Mouse (Mus musculus): ENCODE data around the gene Stab1.

Gene Stab1

DNA sequence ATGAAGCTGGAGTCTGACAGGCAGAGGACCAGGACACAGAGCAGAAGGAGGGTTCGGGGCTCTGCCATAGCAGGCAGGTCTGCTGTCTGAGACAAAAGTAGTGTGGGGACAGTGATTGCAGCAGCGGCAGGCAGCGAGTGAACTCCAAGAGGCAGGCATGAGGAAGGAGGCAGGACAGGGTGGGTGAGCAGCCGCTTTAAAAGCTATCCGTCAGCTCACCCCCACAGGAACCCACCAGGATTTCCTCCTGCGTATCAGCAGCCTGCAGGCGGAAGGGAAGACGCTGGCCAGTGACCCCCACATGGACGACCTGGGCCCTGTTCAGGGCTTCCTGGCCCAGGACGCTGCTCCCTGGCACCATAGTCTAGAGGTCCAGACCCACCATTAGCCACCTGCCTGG lies at the start of gene Stab1:
TSS of gene Stab1 (minus strand) at position 217 of the 400 bp plus-strand sequence.
- peak; percentile 57 to 67 for DNase-seq

DNA sequence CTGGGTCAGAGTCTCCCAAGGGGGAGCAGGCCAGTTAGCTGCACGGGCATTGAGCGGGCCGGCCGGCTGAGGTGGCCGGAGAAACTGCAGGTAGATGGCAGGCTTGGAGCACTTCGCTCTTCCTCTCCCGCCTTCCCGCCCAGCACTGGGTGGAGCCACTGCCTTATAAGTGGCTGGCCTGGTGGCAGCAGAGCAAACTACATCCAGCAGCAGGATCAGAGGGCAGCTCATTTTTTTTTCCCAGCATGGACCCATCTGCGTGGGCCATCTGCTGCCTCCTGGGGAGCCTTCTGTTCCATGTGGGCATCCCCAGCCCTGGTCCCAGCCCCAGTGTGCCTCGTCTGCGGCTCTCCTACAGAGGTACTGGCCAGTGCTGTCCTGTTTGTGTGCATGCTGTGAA lies 49.2 kb upstream of the Stab1 start, which contains the start of gene Sema3g:
TSS of gene Sema3g (plus strand) at position 195 of the 400 bp plus-strand sequence.
- DNase-seq: peak; percentile 83 to 91

- DNase-seq: no peak
Observed at GRCm38 (mm10) chr14:31216846-31217245, 48.4 kb upstream of the Stab1 start, which contains the start of gene Nisch. TSS of gene Nisch (minus strand) at chr14:31216946.

DNA sequence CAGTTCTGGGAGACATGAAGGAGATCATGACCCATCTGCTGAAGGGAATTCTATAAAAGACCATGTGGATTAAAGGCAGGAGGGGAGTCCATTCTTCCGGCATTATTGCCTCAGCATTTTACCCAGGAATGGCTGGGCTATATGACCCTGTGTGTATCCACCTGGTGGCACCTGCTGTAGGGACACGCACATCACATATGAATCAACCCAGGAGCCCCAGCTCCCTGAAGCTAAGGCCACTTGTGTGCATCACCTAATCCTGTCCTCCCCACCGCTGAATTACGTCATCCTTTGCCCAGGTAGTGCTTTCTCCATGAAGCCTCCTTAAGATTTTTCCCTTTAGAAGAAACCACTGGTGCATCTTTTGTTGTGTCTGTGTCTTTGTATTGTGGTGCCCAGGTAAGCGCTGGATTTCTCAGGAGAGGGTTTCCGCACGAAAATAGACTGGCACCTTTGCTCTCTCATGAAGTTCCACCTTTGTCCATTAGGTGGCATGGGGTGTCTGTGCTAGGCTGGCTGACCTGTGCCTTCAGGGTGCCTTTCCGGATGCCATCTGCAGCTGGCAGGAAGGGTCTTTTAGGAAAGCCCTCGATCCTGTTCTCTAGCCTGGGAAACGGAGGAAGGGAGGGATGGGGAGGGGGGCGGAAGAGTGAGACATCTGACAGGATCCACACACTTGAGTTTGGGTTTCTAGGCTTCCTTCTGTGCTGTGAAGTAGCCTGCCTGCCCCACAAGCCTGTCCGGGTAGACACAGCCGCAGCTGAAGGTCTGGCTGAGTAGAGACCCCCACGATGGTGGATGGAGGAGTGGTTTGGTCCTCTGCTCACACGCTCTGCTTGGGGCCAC lies 46.9 kb upstream of the Stab1 start:
- DNase-seq: peak; percentile 74 to 82

- DNase-seq: no peak
Observed at GRCm38 (mm10) chr14:31214684-31215083, 46.2 kb upstream of the Stab1 start.

GRCm38 (mm10) chr14:31213868-31214267 lies 45.4 kb upstream of the Stab1 start:
- no peak for DNase-seq

DNA sequence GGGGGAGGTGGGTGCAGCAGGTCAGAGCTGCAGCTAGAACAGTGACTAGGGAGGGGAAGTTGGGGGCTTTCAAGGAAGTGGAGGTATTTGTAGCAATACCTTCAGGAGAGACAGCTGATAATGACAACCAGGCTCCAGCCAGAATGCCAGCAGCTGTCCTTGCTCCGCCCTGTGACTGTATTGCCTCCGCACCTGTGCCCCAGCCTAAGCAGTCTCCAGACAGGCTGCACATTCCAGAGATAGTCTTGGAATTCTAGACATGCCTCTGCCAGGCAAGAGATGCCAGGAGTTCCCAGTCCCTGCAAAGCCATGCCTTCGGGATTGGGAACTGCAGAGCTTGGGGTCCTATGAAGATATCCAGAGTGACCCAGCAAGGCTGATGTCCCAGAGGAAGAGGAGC lies 44.1 kb upstream of the Stab1 start:
- no peak for DNase-seq

DNA sequence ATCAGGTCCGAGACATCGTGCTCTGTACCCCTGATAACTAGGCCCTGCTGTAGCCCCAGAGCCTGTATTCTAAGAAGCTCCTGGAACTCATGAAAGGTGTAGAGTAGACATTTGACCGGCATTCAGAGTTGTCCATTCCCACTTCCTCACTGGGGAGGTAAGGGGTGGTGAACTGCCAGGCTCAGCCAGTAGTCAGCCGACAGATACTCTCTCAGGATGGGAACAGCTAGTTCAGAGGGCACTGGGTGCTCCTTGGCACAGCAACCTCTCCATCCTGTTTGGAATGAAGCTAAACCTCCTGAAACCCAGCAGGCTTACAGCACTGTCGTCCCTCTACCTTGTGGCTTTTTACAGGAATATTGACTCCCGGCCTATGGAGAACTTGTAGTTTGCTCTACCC lies 43.4 kb upstream of the Stab1 start:
- no peak for DNase-seq

DNA sequence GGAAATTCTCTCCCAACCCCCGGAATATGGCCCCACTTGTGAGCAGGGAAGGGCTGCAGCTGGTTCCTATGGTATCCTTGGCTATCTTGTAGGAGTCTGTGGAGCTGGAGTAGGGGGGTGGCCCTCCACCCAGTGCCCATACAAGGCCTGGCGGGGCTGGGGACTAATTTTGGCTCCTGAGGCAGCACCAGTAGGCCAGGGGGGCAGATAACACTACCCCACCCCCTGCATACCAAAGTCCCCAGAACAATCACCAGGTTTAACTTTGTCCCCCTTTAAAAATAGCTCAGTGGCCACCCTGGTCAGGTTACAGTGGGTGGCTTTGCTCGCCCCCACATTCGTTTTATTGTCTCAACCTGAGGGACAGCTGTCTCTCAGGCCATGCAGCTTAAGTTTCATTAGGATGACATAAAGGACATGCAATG lies 40.7 kb upstream of the Stab1 start:
- no peak for DNase-seq

GRCm38 (mm10) chr14:31208084-31208483 lies 39.6 kb upstream of the Stab1 start, which contains the start of gene Tnnc1:
TSS of gene Tnnc1 (plus strand) at chr14:31208312.
- no peak for DNase-seq

- DNase-seq: no peak
Observed at GRCm38 (mm10) chr14:31207070-31207830, 38.8 kb upstream of the Stab1 start.

- peak; percentile 98 to 99 for DNase-seq
Observed at GRCm38 (mm10) chr14:31206472-31206981, 38.1 kb upstream of the Stab1 start.

- peak; percentile 74 to 78 for DNase-seq
Observed at GRCm38 (mm10) chr14:31205562-31206467, 37.4 kb upstream of the Stab1 start.

GRCm38 (mm10) chr14:31205244-31205561 lies 36.8 kb upstream of the Stab1 start:
- DNase-seq: no peak

- DNase-seq: no peak
Observed at GRCm38 (mm10) chr14:31204844-31205243, 36.4 kb upstream of the Stab1 start.

DNA sequence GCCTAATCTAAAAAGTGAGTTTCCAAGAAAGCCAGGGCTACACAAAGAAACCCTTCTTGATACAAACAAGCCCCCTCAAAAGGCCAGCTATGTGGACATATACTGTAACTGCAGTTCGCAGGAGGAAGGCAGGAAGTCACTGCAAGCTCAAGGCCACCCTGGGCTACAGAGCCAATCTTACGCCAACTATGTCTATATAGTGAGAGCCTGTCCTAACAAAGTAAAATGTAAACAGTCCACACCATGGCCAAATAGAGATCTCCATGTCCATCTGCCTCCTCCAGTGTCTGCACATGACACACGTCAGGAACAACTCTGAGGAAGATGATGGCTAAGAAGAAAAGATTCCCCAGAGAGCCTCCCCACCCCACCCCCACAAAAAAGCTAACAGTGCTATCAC lies 31.6 kb upstream of the Stab1 start:
- no peak for DNase-seq

GRCm38 (mm10) chr14:31199599-31199998 lies 31.2 kb upstream of the Stab1 start:
- no peak for DNase-seq

DNA sequence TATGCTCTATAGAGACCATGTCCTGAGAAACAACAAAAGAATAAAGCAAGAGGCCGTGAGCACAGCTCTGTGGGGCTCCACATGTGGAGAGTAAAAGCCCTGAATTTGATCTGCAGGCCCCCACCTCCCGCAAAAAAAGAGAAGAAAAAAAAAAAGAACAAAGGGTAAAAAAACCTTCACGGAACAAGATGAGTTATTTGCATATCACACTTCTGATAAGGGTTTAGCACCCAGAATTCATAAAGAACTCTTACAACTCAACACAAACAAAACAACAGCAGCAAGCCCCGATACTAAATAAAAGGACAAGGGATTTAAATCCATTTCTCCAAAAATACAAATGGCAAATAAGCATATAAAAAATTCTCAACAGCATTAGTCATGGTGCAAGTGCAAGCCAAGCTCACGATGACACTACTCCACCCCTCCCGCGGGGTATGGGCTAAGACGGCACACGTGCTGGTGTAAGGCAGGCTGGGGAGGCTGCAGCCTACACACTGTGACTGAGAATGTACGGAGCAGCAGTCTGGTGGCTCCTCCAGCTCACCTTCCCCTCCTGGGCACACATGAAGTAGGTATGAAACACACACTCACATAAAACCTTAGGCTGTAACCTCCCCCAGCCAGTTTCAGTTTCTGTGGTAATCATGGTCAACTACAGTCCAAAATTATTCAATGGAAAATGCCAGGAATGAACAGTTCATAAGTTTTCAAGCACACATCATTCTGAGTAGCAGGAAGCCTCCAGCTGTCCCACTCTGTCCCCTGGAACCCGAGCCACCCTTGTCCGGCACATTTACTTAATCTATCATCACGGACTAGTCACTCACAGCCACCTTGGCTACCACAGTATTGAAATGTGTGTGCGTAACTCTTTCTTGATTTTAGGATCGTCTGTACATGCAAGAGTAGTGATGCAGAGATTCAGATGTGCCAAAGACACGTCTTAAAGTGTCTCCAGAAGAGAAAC lies 29.4 kb upstream of the Stab1 start:
- DNase-seq: peak in 1 of 2 experiments; percentile 34

DNA sequence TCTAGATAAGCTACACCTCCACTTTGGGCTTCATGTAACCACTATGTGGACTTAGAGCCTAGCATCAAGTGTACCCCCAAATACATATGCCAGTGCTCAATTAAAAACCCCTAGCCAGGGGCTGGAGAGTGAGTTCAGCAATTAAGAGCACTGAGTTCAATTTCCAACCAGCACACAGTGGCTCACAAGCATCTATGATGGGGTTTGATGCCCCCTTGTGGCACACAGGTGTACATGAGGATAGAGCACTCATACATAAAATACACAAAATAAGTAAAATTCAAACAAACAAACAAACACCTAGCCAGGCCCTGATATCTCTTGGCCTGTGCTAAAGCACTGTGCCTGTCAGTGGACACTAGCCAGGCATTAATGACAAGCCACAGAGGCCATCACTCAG lies 27.5 kb upstream of the Stab1 start:
- peak; percentile 46 to 60 for DNase-seq

- DNase-seq: no peak
Observed at GRCm38 (mm10) chr14:31195521-31195920, 27.1 kb upstream of the Stab1 start.

DNA sequence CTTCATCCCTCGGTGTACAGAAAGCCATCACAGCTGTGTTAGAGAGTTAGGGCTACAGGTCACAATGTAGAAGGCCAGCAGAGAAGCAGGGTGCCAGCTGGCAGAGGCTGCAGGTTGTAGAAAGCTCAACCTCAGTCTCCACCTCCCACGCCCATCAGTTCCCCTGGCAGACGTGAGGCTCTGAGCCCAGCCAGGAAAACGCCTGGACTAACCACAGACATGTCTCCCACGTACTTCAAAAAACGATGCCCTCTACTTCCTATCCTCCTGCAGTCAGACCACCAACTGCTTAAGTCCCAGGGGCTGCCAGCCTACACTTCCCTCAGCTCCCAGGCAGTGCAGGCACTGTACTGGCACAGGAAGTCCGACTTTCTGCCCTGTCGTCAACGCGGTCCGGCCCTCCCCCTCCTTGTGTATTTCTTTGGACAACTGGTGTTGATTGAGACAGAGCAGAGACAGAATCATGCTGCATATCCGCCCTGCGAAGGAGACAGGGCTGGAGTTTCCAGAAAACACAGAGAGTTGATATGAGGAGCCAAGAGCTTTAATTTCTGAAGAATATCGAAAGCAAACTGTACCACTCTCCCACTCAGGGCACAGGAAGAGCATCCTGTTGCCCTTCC lies 26.6 kb upstream of the Stab1 start:
- peak; percentile 54 to 73 for DNase-seq
